Mouse (Mus musculus): ENCODE results near the gene Nfkbie.

Gene Nfkbie

GRCm38 (mm10) chr17:45580958-45581477 is 25.5 kb downstream of the Nfkbie start:
- no peak for DNase-seq (ENCODE audit: low read depth, low spot score)

GRCm38 (mm10) chr17:45581567-45581983 is 26.1 kb downstream of the Nfkbie start:
- DNase-seq (ENCODE audit: low read depth, low spot score): peak; percentile 90

DNA sequence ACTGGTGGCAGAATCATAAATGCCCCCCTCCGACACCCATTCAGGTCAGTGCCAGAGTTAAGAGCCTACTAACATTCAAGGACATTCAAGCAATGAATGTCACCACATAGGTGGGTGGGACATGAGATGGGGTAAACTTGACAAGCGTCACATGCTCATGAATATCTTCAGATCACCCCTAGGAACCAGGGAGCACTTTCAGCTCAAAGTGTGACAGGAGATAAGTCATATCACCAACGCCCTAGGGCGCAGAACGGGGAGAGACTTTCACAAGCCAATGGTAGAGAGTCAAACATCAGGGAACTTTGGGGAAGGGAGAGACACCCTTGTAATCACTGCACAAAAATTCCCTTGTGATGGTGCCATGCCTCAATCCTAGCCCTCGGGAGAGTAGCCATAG is 26.7 kb downstream of the Nfkbie start:
- DNase-seq (ENCODE audit: low read depth, low spot score): no peak

GRCm38 (mm10) chr17:45582715-45583355 is 27.3 kb downstream of the Nfkbie start:
- DNase-seq (ENCODE audit: low read depth, low spot score): peak; percentile 64

- peak; percentile 87 for DNase-seq (ENCODE audit: low read depth, low spot score)
Observed at GRCm38 (mm10) chr17:45584096-45584896, 28.8 kb downstream of the Nfkbie start.

DNA sequence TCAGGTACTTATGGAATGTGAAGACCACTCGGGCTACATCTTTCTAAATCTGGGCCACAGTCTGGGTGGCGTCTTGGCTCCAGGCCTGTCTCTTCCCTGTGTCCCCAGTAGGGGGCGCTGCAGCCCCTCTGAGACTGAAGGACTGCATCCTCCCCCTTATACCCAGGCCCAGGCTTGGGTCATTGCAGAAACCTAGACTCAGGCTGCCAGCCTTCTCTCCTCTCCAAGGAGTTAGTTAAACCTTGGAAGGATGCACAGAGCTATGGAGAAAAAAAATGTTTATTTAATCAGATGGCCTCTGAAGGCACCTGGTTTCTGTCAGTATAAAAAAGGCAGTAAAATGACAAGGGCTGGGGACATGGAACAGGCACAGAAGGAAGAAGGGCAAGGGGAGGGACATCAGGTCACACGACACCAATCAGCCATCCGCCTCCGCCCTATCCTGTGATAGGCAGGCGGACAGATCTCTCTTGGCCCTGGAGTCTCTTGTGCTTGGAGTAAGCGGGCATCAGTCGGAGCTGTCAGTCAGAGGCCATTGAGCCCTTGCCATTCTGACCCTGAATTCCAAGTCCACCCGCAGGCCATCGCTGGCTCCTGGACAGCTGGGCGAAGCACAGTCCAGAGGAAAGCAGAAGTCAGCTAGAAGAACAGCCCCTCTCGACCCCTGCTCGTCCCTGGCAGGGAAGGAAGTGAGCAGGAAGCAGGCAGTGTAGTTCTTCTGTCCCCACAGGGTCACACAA is 29.6 kb downstream of the Nfkbie start:
- DNase-seq (ENCODE audit: low read depth, low spot score): peak; percentile 84

DNA sequence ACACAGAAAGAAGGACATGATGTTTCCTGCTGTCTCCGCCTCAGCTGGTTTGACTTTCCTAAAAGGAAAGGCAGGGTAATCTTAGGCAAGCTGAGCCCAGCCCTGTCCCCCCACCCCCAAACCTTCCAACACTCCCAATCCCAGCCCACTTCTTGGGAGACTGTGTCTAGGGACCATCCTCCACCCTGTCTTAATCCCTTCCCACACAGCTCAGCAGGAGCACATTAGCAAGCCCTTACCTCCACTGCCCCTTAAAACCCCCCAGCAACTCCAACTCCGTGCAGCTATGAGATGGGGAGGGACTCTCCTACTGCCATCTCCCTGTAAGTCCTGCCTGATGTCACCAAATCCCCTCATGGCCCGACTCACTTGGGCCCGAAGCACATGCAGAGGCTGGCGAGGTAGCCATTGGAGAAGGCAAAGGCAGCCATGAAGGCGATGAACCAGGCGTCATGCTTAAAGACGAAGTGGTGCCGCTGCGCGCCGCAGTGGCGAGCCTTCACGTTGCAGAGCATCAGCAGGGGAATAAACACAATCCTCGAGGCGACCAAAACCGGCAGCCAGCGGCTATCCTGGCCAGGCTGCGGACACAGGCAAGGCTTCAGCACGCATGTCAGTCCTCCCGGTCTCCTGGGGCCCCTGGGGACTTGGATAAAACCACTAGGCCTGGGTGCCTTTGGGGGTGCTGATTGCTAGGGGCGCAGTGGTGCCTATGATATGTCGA is 30.4 kb downstream of the Nfkbie start:
- DNase-seq (ENCODE audit: low read depth, low spot score): no peak

GRCm38 (mm10) chr17:45586449-45586837 is 30.9 kb downstream of the Nfkbie start:
- no peak for DNase-seq (ENCODE audit: low read depth, low spot score)

DNA sequence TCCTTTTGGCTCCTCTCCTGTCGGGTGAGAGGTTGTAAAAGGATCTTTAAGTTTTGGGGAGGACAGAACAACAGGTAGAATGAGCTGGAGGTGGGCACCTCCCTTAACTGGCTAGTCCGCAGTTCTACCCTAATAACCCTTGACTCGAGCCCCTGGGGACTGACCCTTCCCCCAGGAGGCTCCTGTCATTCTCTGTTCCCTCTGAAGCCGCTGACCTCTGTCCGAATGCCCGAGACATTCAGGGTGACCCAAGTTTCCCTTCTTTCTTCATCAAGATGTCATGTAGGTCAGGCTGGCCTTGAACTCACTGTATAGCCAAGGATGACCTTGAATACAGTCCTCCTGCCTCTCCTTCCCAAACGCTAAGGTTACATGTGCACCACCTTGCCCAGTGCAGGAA is 32.9 kb downstream of the Nfkbie start:
- no peak for DNase-seq (ENCODE audit: low read depth, low spot score)

GRCm38 (mm10) chr17:45589236-45589635 is 33.7 kb downstream of the Nfkbie start:
- DNase-seq (ENCODE audit: low read depth, low spot score): peak; percentile 68

- no peak for DNase-seq (ENCODE audit: low read depth, low spot score)
Observed at GRCm38 (mm10) chr17:45589844-45590243, 34.3 kb downstream of the Nfkbie start.

DNA sequence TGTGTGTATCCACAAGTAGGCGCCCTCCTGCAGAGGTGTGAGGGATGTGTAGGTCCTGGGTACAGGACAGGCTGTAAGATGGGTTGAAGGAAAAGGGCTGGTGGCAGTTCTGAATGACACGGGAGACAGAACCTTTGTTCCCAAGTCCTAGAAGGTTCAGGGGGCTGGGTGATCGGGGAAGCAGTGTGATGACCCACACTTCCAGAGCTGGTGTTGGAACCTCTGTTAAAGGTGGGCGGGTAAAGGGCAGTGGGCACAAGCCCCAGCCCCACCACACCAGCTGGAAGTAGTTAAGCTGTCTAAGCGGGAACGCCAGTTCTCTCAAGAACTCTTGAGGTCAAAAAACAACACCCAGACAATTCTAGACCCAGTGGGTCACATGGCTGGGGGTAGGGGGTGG is 34.9 kb downstream of the Nfkbie start:
- no peak for DNase-seq (ENCODE audit: low read depth, low spot score)

DNA sequence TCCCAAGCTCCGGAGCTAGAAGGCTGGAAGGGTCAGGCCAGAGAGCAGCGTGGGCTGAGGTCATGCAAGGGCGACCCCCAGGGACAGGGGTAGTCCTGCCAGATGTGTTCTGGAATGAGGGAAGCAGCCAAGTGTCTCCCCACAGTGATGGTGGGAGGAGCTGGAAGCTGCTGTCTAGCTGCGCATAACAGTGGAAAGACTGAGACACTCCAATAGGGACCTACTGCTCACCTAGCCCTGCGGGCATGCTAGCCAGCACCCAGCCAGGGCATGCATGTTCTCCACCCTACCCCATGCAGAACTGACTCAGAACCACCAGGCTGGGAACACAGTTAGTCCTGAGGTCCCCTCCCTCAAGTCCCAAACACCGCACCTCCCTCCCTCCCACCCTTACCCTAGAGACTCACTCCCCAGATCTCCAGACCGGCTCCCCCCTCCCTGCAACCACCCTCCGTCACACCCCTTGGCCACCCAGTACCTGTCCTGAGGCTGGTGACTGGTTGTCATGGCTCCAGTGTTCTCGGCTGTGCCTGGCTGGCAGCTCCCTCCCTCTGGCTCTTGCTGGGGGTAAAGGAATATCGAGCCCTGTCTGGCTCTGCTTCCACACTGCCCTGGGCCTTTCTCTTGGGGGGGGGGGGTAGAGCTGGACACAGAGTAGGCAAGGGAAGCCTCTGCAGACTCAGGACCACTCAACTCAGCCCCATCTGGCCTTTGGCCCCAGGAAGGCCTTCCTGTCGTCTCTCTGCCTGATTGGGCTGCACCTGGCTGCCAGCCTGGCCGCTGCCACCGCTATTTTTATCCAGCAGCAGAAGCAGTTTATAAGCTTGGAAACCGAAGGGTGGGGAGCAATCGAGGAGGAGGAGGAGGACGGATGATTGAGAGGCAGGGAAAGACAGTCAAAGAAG is 36.5 kb downstream of the Nfkbie start:
- DNase-seq (ENCODE audit: low read depth, low spot score): peak; percentile 74

DNA sequence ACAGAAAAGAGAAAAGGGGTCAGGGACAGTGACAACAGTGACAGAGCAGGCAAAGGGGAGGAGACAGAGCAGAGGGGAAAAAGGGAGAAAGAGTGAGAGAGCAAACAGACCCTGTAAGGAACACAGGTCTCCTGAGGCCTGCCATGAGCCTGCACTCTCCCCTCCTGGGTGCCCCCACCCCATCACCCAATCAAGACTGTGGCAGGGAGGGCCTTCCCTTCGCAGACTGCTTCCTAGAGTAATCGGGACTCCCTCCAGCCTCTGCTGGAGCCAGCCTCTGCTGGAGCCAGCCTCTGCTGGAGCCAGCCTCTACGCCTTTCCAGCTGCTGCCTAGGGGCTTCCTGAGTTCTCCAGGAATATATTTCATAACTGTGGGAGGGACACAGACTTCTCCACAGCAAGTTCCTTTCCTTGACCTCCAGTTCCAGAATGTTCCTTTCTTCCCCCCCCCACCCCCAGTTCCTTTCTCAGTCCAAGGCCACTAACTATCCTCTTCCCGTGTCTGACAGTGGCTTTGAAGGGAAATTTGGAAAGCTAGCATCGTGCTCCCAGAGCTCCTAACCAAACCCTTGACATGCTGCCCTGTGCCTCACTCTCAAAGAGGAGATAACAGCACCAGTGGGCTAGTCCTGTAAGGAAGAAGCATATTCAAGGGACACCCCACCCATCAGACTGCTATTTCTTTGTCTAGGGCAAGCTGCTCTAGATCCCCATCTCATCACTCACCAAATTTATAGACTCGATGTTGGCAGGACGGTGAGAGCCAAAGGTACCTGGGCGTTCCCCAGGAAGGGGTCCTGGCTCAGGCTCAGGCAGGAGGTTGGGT is 37.3 kb downstream of the Nfkbie start:
- no peak for DNase-seq (ENCODE audit: low read depth, low spot score)

DNA sequence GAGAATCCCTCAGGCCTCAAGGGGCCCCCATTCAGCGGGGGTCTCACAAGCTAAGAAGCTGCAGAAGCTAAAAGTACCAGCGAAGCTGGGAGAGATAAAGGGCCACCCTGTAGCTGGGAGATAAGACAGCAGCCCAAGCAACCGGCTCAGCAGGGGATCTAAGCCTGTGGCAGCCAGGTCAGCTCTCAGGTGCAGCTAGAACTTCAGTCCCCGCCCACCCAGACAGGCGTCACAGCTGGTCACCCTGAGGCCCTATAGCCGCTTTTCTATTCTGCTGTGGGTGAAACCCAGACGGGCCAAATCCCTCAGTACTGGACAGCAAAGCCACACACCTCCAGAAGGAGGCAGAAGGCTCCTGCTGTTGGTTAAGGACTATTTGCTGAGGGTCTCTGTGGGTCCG is 38.0 kb downstream of the Nfkbie start:
- no peak for DNase-seq (ENCODE audit: low read depth, low spot score)

DNA sequence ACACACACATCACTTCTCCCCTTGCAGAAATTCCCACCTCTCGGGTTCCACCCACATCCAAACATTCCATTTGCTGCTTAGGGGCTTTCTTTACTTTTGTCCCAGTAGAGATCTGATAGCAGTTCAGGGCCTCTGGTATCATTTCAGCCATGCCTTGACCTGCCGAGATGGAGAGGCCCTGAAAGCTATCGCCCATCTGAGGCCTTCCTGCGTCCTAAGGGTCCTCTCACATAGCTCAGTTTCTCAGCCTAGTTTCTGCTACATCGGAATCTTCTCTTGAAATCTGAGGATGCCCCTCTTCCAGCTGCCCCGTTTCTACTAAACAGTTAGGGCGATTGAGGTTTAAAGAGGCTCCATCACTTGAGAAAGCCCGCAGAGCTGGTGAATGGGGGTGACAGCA is 38.7 kb downstream of the Nfkbie start:
- no peak for DNase-seq (ENCODE audit: low read depth, low spot score)

DNA sequence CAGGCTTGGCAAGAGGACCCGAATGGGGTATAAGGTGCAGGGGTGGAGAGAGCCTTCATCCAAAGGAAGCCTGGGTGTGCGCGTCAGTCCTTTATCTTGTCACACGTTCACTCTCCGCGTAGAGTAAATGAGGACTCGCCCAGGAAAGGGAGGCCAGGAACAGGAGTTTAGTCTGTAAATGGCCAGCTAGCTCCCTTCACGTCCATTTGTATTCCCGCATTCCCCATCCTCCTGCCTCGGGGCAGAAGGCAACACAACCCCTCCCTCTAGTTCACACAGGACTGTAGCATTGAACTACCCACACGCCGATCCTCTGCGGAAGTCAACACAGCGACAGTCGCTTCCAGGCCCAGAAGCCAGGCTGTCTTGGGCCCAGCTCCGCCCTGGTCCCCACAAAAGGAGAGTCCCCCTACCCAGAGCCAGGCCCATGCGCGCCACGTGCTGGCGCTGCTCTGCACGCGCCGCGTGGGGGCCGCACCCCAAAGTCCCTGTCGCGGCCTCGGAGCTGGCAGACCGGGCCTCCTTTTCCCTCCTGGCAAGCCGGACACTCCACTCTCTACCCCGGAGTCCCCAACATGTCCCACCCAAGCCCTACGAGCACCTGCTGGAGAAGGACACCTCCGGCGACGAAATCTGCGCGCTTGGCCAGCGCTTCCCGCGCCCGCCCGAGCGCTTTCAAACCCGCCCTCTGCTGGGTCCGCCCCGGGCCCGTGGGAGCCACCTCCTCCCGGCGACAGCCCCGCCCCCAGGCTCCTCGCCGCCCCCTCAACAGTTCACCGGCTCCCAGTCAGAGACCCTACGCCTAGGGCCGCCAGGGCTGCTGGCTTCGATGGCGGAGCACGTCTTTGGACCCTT is 39.6 kb downstream of the Nfkbie start:
- DNase-seq (ENCODE audit: low read depth, low spot score): peak; percentile 70

- DNase-seq (ENCODE audit: low read depth, low spot score): peak; percentile 73
Observed at GRCm38 (mm10) chr17:45595736-45596390, 40.4 kb downstream of the Nfkbie start.

Measured in brain, adult 2 months (tissue).